Mouse (Mus musculus) ES-E14 (cell line): ENCODE results near the gene Aox1. TPM values are rescaled to one million over a fixed set of nuclear protein-coding genes. Genes with fewer than 3 reads are reported as not detected.

Experiments used
- DNase-seq: peaks from one replicate; pipeline ENCODE4 v3.0.0-alpha.2; 2013; ENCODE audit warnings: low read depth, low spot score
- H3K27ac ChIP-seq: 2 replicates; pipeline ENCODE4 v1.5.1; 2012; ENCODE audit warnings: low read depth, mild to moderate bottlenecking, low read length, moderate library complexity, mixed read lengths; ENCODE audit not compliant: poor library complexity, insufficient read depth, severe bottlenecking
- H3K36me3 ChIP-seq: 2 replicates; pipeline ENCODE4 v1.6.1; 2012; ENCODE audit warnings: mild to moderate bottlenecking, low read length, moderate library complexity, mixed read lengths; ENCODE audit not compliant: control insufficient read depth, poor library complexity, insufficient read depth, severe bottlenecking
- H3K4me1 ChIP-seq, 2 experiments: fragments of 150-350 bp in 1 of 2; sonication (generic) in 1 of 2; 2 replicates each; pipeline ENCODE4 v1.6.1; 2012; ENCODE audit warnings: low read length in 2 of 2, mild to moderate bottlenecking in 1 of 2, mixed read lengths in 1 of 2; ENCODE audit not compliant: control insufficient read depth in 2 of 2, insufficient read depth in 2 of 2, poor library complexity in 1 of 2
- H3K4me3 ChIP-seq, 2 experiments: fragments of 150-350 bp in 1 of 2; sonication (generic) in 1 of 2; 2 replicates each; pipeline ENCODE4 v1.5.1; 2012; ENCODE audit warnings: low read length in 2 of 2, low read depth in 1 of 2, mild to moderate bottlenecking in 1 of 2, mixed read lengths in 1 of 2; ENCODE audit not compliant: insufficient read depth in 1 of 2, poor library complexity in 1 of 2, severe bottlenecking in 1 of 2
- H3K9ac ChIP-seq: 2 replicates; pipeline ENCODE4 v1.6.1; 2012; ENCODE audit warnings: low read depth, mild to moderate bottlenecking, low read length, mixed read lengths; ENCODE audit not compliant: poor library complexity, insufficient read depth, severe bottlenecking
- H3K9me3 ChIP-seq: fragments of 150-350 bp; sonication (generic); 2 replicates; pipeline ENCODE4 v1.6.1; 2012; ENCODE audit warnings: low read depth, mild to moderate bottlenecking, low read length; ENCODE audit not compliant: control insufficient read depth, insufficient read depth
- CHD2 ChIP-seq: IDR thresholded peaks from 2 replicates; pipeline ENCODE4 v1.6.1; 2014; ENCODE audit warnings: mild to moderate bottlenecking, low read depth, low read length, inconsistent platforms
- HCFC1 ChIP-seq: IDR thresholded peaks from 2 replicates; pipeline ENCODE4 v1.6.1; 2012; ENCODE audit warnings: low read length, inconsistent platforms, borderline replicate concordance; ENCODE audit not compliant: insufficient read depth
- MAFK ChIP-seq: IDR thresholded peaks from 2 replicates; pipeline ENCODE4 v1.6.1; 2014; ENCODE audit warnings: mild to moderate bottlenecking, low read depth, low read length, inconsistent platforms; ENCODE audit not compliant: insufficient read depth
- ZC3H11A ChIP-seq: IDR thresholded peaks from 2 replicates; pipeline ENCODE4 v1.6.1; 2012; ENCODE audit warnings: low read depth, mild to moderate bottlenecking, inconsistent platforms, low read length, borderline replicate concordance
- ZNF384 ChIP-seq: IDR thresholded peaks from 2 replicates; pipeline ENCODE4 v1.6.1; 2012; ENCODE audit warnings: low read depth, low read length, inconsistent platforms
- in situ Hi-C, 2 experiments: fragments of 600-800 bp; cut with MboI; formaldehyde crosslinking; loops; one replicate each; pipeline ENCODE4 v1.15.1; 2025; ENCODE audit warnings: low sequenced_read_pairs in 2 of 2, inconsistent platforms in 1 of 2; ENCODE audit not compliant: unreplicated experiment in 2 of 2
- total RNA-seq: library from RNA; depleted of rRNA; stranded (reverse); fragments of 300-350 nt; gene quantifications from 2 replicates; pipeline ENCODE4 v1.2.3, GENCODE M21; 2012

Aox1 gene
- total RNA-seq, 1 experiment = 1.0 TPM

DNA sequence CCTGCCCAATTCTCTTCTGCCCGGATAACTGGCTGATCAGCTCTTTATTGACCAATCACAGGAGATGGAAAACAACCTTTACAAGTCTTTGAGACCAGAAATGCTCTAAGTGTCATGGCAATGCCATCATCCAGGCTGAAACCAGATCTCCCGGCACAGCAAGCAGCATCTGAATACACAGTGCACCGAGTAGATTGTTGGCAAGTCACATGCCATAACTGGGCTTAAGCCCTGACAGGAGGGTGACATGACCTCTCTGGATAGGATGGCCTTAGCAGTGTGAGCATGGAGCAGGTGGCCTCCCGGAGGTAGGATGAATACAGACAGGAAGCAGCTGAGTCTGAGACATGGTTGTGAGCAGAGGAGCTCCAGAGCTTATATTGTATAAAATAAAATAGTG, 50.7 kb downstream of the Aox1 start:
- in situ Hi-C loops = no loop called here
- TF ChIP-seq CHD2 (no peak), ZC3H11A (no peak), MAFK (no peak)
- Histone ChIP-seq H3K4me3 (no peak overlapping the region), H3K4me1 (no peaks in the 10 kb centered on the region), H3K9ac (no peak overlapping the region), H3K9me3 (no peaks in the 10 kb centered on the region), H3K36me3 (no peaks in the 10 kb centered on the region), H3K27ac (no peak overlapping the region)
- DNase-seq = no peak

- no peaks in the 10 kb centered on the region for H3K36me3 ChIP-seq
- H3K9ac ChIP-seq = no peak overlapping the region
- no peak overlapping the region for H3K4me3 ChIP-seq
- no peaks in the 10 kb centered on the region for H3K9me3 ChIP-seq
- no peaks in the 10 kb centered on the region for H3K4me1 ChIP-seq
- no peak for TF ChIP-seq MAFK
- TF ChIP-seq ZNF384 = no peak
- no peak for TF ChIP-seq HCFC1
- no peak for TF ChIP-seq CHD2
- TF ChIP-seq ZC3H11A = no peak
- no peak overlapping the region for H3K27ac ChIP-seq
- in situ Hi-C loops = no loop called here
- no peak for DNase-seq
Measured at GRCm38 (mm10) chr1:58081356-58081755, 51.6 kb downstream of the Aox1 start.

- Histone ChIP-seq H3K9me3 (no peaks in the 10 kb centered on the region), H3K9ac (no peak overlapping the region), H3K4me3 (no peak overlapping the region), H3K36me3 (no peaks in the 10 kb centered on the region), H3K27ac (no peak overlapping the region), H3K4me1 (no peaks in the 10 kb centered on the region)
- in situ Hi-C loops = no loop called here
- no peak for TF ChIP-seq MAFK
- TF ChIP-seq HCFC1 = no peak
- TF ChIP-seq CHD2 = no peak
- TF ChIP-seq ZC3H11A = no peak
- no peak for TF ChIP-seq ZNF384
- no peak for DNase-seq
Measured at GRCm38 (mm10) chr1:58089316-58089715, 59.6 kb downstream of the Aox1 start.

- in situ Hi-C loops = no loop called here
- TF ChIP-seq ZC3H11A (no peak), CHD2 (no peak), MAFK (no peak), HCFC1 (no peak), ZNF384 (no peak)
- DNase-seq = no peak
- Histone ChIP-seq H3K4me3 (no peak overlapping the region), H3K9ac (no peak overlapping the region), H3K27ac (no peak overlapping the region), H3K36me3 (no peaks in the 10 kb centered on the region), H3K4me1 (no peaks in the 10 kb centered on the region), H3K9me3 (no peaks in the 10 kb centered on the region)
Measured at GRCm38 (mm10) chr1:58090191-58090590, 60.5 kb downstream of the Aox1 start.

DNA sequence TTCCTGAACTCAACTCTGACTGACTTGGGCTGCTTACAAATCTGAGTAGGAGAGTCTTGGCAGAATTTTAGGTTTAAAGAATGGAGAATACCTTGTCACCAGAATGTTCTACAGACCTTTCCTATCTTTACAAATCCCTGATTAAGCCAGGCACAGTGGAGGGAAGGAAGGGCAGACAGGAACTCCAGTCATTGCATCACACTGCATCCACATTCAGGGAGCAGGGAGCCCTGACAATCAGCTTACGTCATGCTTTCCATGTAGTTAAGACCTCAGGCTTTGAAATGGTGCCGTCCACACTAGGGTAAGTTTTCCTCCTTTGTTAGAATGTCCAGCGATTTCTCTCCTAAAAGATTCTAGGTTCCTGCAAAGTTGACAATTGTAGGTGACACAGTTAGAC, 61.5 kb downstream of the Aox1 start:
- Histone ChIP-seq H3K4me3 (no peak overlapping the region), H3K4me1 (no peaks in the 10 kb centered on the region), H3K27ac (no peak overlapping the region), H3K9ac (no peak overlapping the region), H3K9me3 (no peaks in the 10 kb centered on the region), H3K36me3 (no peaks in the 10 kb centered on the region)
- DNase-seq = no peak
- in situ Hi-C loops = no loop called here
- TF ChIP-seq HCFC1 = no peak
- TF ChIP-seq MAFK = no peak
- TF ChIP-seq ZNF384 = no peak
- TF ChIP-seq ZC3H11A = no peak
